Mouse (Mus musculus): ENCODE measurements around the gene Spata13.

GRCm38 (mm10) chr14:60732081-60732480, 98.3 kb downstream of the Spata13 start:
- TF ChIP-seq CTCF (IDR thresholded peaks at IDR 0.05; ENCODE audit: low read depth, low read length) (no peak), POLR2A (IDR thresholded peaks at IDR 0.05; ENCODE audit: borderline replicate concordance, low read depth, low read length) (no peak)
